Mouse (Mus musculus) heart, adult 10 weeks (tissue): ENCODE data around the gene Fate1. TPM values are rescaled to one million over a fixed set of nuclear protein-coding genes. Genes with fewer than 3 reads are reported as not detected.

Experiments used
- polyA plus RNA-seq: library from polyadenylated mRNA; stranded (reverse); fragments of 350-450 nt; fragmentation: Illumina TruSeq; extraction: RNeasy Lipid Tissue Mini Kit (QIAGEN cat#74804); gene quantifications from one replicate; pipeline ENCODE4 v1.2.3, GENCODE M21; 2014; ENCODE audit warnings: low read depth, low replicate concordance

Gene Fate1
- not detected for polyA plus RNA-seq

DNA sequence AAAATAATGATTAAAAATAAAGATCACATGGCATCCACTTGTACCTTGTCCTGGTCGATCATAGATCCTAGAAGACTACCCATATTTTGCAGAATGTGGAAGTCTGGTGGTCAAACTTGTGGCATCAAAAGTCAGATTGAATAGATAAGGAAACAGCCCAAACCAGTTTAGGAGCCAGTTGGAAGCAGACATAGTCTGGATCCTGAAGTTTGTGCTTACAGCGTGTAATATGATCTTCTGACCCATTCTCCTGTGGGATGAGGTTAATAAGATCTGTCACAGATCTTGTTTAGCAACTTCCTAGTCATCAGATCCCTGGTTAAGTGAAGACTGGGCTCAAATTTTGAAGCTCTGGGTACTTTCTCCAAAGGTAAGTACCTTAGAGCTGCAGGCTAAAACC is at the start of gene Fate1:
TSS of gene Fate1 (plus strand) at position 301 of the 400 bp plus-strand sequence.

GRCm38 (mm10) chrX:71962073-71963051 is 10.4 kb upstream of the Fate1 start, which contains the start of gene Prrg3:
Gene Prrg3 (plus strand): TSS chrX:71962624.

DNA sequence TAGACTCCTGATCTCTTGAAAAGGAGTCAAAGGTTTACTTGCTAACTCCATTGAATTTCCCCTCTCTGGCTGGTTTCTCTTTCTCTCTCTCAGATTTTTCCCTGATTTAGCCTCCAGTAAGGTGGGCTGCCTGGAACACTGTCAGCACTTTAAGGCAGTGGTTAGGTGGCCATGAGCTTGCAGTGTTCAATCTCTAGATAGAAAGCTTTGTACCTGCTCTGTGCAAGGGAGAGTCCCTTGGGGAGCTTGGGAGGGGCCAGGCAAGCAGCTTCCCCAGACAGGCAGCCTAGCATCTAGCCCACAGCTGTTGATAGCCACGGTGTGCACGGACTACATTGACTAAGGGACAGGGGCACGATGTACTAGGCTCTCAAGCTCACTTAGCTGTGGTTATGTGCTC is 18.8 kb downstream of the Fate1 start, which contains the start of gene Cnga2:
TSS of gene Cnga2 (plus strand) at position 301 of the 400 bp plus-strand sequence.

Other genes with a start within 250 kb of the Fate1 start
- gene Vma21, start 157.1 kb upstream of the Fate1 start, polyA plus RNA-seq: 16.1 TPM
- gene Gm1141, start 52.0 kb upstream of the Fate1 start, polyA plus RNA-seq: not detected
- 6.6 TPM for gene Prrg3, start 10.4 kb upstream of the Fate1 start, polyA plus RNA-seq
- not detected for gene Cnga2, start 18.9 kb downstream of the Fate1 start, polyA plus RNA-seq
- not detected for gene Magea4, start 249.0 kb downstream of the Fate1 start, polyA plus RNA-seq